Mouse (Mus musculus) thymus, postnatal 10 days (tissue): ENCODE data around the gene Hapln3.

ENCODE experiments used
- DNase-seq, 2 experiments: peaks; one replicate each; pipeline ENCODE4 v3.0.0; 2021; ENCODE audit warnings: low spot score in 2 of 2

Gene Hapln3

GRCm38 (mm10) chr7:79130843-79131444, at the start of gene Hapln3:
Gene Hapln3 (minus strand): TSS chr7:79131018.
- DNase-seq = no peak

GRCm38 (mm10) chr7:79173800-79174199, 43.0 kb upstream of the Hapln3 start:
- no peak for DNase-seq

- DNase-seq = no peak
Observed at GRCm38 (mm10) chr7:79171782-79172181, 41.0 kb upstream of the Hapln3 start.

- no peak for DNase-seq
Observed at GRCm38 (mm10) chr7:79167006-79167562, 36.3 kb upstream of the Hapln3 start.

- DNase-seq = no peak
Observed at GRCm38 (mm10) chr7:79159406-79159805, 28.6 kb upstream of the Hapln3 start.

GRCm38 (mm10) chr7:79149522-79149921, 18.7 kb upstream of the Hapln3 start:
- DNase-seq = no peak

- peak; percentile 37 to 49 for DNase-seq
Observed at GRCm38 (mm10) chr7:79148711-79149266, 18.0 kb upstream of the Hapln3 start, which contains the start of gene Mfge8. Gene Mfge8 (minus strand): TSS chr7:79149060.

GRCm38 (mm10) chr7:79147931-79148653, 17.3 kb upstream of the Hapln3 start:
- no peak for DNase-seq

GRCm38 (mm10) chr7:79147011-79147837, 16.4 kb upstream of the Hapln3 start:
- DNase-seq = no peak

GRCm38 (mm10) chr7:79140897-79141296, 10.1 kb upstream of the Hapln3 start:
- DNase-seq = peak in 1 of 2 experiments; percentile 63

GRCm38 (mm10) chr7:79139891-79140591, 9.2 kb upstream of the Hapln3 start:
- no peak for DNase-seq

GRCm38 (mm10) chr7:79139328-79139824, 8.6 kb upstream of the Hapln3 start:
- DNase-seq = no peak

GRCm38 (mm10) chr7:79133391-79133790, 2.6 kb upstream of the Hapln3 start:
- DNase-seq = no peak

GRCm38 (mm10) chr7:79130385-79130784, 433 bp downstream of the Hapln3 start:
- DNase-seq = no peak

GRCm38 (mm10) chr7:79129883-79130282, 935 bp downstream of the Hapln3 start:
- no peak for DNase-seq

- no peak for DNase-seq
Observed at GRCm38 (mm10) chr7:79123465-79123864, 7.4 kb downstream of the Hapln3 start.

- no peak for DNase-seq
Observed at GRCm38 (mm10) chr7:79113848-79114247, 17.0 kb downstream of the Hapln3 start.

- no peak for DNase-seq
Observed at GRCm38 (mm10) chr7:79096492-79096891, 34.3 kb downstream of the Hapln3 start.

GRCm38 (mm10) chr7:79089111-79089510, 41.7 kb downstream of the Hapln3 start:
- DNase-seq = peak in 1 of 2 experiments; percentile 17

GRCm38 (mm10) chr7:79080572-79081399, 50.0 kb downstream of the Hapln3 start:
- peak; percentile 10 to 70 for DNase-seq
